Mouse (Mus musculus): ENCODE measurements around the gene Slc25a48. TPM values are rescaled to one million over a fixed set of nuclear protein-coding genes. Genes with fewer than 3 reads are reported as not detected.

The Slc25a48 gene
- polyA plus RNA-seq, 1 experiment from 2014 or later: not detected

- Histone ChIP-seq H3K9me3 (no peaks in the 10 kb centered on the region), H3K36me3 (no peaks in the 10 kb centered on the region), H3K4me3 (no peak overlapping the region), H3K9ac (no peak overlapping the region), H3K27me3 (0 out of 2 replicates have a peak, but pooled peaks cover 3% of the 10 kb centered on the region), H3K4me2 (no peak overlapping the region), H3K27ac (no peak overlapping the region), H3K4me1 (replicated peaks) (peaks cover 10% of the 10 kb centered on the region)
- no peak for ATAC-seq (ENCODE audit: low FRiP score)
- WGBS: 82% methylated on average over 4 of the region's 4 CpGs
These were observed 24.6 kb downstream of the Slc25a48 start for GRCm38 (mm10) chr13:56462791-56463190.

- Histone ChIP-seq H3K36me3 (no peaks in the 10 kb centered on the region), H3K4me3 (no peak overlapping the region), H3K27ac (no peak overlapping the region), H3K4me2 (no peak overlapping the region), H3K4me1 (replicated peaks) (peaks cover 6% of the 10 kb centered on the region), H3K9me3 (no peaks in the 10 kb centered on the region), H3K27me3 (0 out of 2 replicates have a peak, but pooled peaks cover 3% of the 10 kb centered on the region), H3K9ac (no peak overlapping the region)
- WGBS: 83% methylated on average over 7 of the region's 7 CpGs
- no peak for ATAC-seq (ENCODE audit: low FRiP score)
These were observed 25.1 kb downstream of the Slc25a48 start for GRCm38 (mm10) chr13:56463261-56463660.

- H3K4me1 ChIP-seq (replicated peaks): peaks cover 6% of the 10 kb centered on the region
- H3K9ac ChIP-seq: no peak overlapping the region
- 0 out of 2 replicates have a peak, but pooled peaks cover 3% of the 10 kb centered on the region for H3K27me3 ChIP-seq
- ATAC-seq (ENCODE audit: low FRiP score): no peak
- H3K36me3 ChIP-seq: no peaks in the 10 kb centered on the region
- H3K4me2 ChIP-seq: no peak overlapping the region
- 63% methylated on average over 6 of the region's 6 CpGs for WGBS
- H3K27ac ChIP-seq: no peak overlapping the region
- no peaks in the 10 kb centered on the region for H3K9me3 ChIP-seq
- H3K4me3 ChIP-seq: no peak overlapping the region
These were observed 25.6 kb downstream of the Slc25a48 start for GRCm38 (mm10) chr13:56463750-56464149.

- peaks cover 10% of the 10 kb centered on the region for H3K4me1 ChIP-seq (replicated peaks)
- no peaks in the 10 kb centered on the region for H3K36me3 ChIP-seq
- no peak overlapping the region for H3K4me3 ChIP-seq
- H3K9ac ChIP-seq: no peak overlapping the region
- no peaks in the 10 kb centered on the region for H3K9me3 ChIP-seq
- WGBS: 97% methylated on average over 7 of the region's 7 CpGs
- no peak overlapping the region for H3K27ac ChIP-seq
- 0 out of 2 replicates have a peak, but pooled peaks cover 3% of the 10 kb centered on the region for H3K27me3 ChIP-seq
- ATAC-seq (ENCODE audit: low FRiP score): no peak
- no peak overlapping the region for H3K4me2 ChIP-seq
These were observed 29.6 kb downstream of the Slc25a48 start for GRCm38 (mm10) chr13:56467786-56468185.

GRCm38 (mm10) chr13:56468536-56468935 is 30.4 kb downstream of the Slc25a48 start:
- 97% methylated on average over 4 of the region's 4 CpGs for WGBS
- no peak for ATAC-seq (ENCODE audit: low FRiP score)
- Histone ChIP-seq H3K9me3 (no peaks in the 10 kb centered on the region), H3K4me3 (no peak overlapping the region), H3K27me3 (0 out of 2 replicates have a peak, but pooled peaks cover 3% of the 10 kb centered on the region), H3K4me2 (no peak overlapping the region), H3K4me1 (replicated peaks) (peaks cover 10% of the 10 kb centered on the region), H3K9ac (no peak overlapping the region), H3K36me3 (no peaks in the 10 kb centered on the region), H3K27ac (no peak overlapping the region)

GRCm38 (mm10) chr13:56471211-56471610 is 33.1 kb downstream of the Slc25a48 start:
- Histone ChIP-seq H3K27ac (0 out of 2 replicates have a peak overlapping the region, but pooled peaks have one; percentile 12), H3K9ac (no peak overlapping the region), H3K4me1 (replicated peaks) (peaks cover 8% of the 10 kb centered on the region; the same call in 1 of the 2 replicates), H3K9me3 (no peaks in the 10 kb centered on the region), H3K4me2 (no peak overlapping the region), H3K4me3 (no peak overlapping the region), H3K27me3 (0 out of 2 replicates have a peak, but pooled peaks cover 3% of the 10 kb centered on the region), H3K36me3 (no peaks in the 10 kb centered on the region)
- 93% methylated on average over 6 of the region's 6 CpGs for WGBS
- ATAC-seq (ENCODE audit: low FRiP score): no peak

GRCm38 (mm10) chr13:56471951-56472350 is 33.8 kb downstream of the Slc25a48 start:
- no peaks in the 10 kb centered on the region for H3K36me3 ChIP-seq
- H3K4me3 ChIP-seq: no peak overlapping the region
- H3K27me3 ChIP-seq: 0 out of 2 replicates have a peak, but pooled peaks cover 3% of the 10 kb centered on the region
- no peak overlapping the region for H3K4me2 ChIP-seq
- no peak for ATAC-seq (ENCODE audit: low FRiP score)
- H3K4me1 ChIP-seq (replicated peaks): peaks cover 8% of the 10 kb centered on the region; the same call in 1 of the 2 replicates
- no peak overlapping the region for H3K9ac ChIP-seq
- H3K27ac ChIP-seq: no peak overlapping the region
- H3K9me3 ChIP-seq: no peaks in the 10 kb centered on the region
- WGBS: 73% methylated on average over 9 of the region's 9 CpGs

GRCm38 (mm10) chr13:56472661-56473060 is 34.5 kb downstream of the Slc25a48 start:
- Histone ChIP-seq H3K4me1 (replicated peaks) (peaks cover 11% of the 10 kb centered on the region; the same call in 1 of the 2 replicates), H3K36me3 (no peaks in the 10 kb centered on the region), H3K27me3 (0 out of 2 replicates have a peak, but pooled peaks cover 3% of the 10 kb centered on the region), H3K4me3 (no peak overlapping the region), H3K27ac (no peak overlapping the region), H3K9me3 (no peaks in the 10 kb centered on the region), H3K9ac (no peak overlapping the region), H3K4me2 (no peak overlapping the region)
- ATAC-seq (ENCODE audit: low FRiP score): no peak
- 95% methylated on average over 9 of the region's 9 CpGs for WGBS

GRCm38 (mm10) chr13:56475363-56475762 is 37.2 kb downstream of the Slc25a48 start:
- H3K4me3 ChIP-seq: no peak overlapping the region
- H3K9me3 ChIP-seq: no peaks in the 10 kb centered on the region
- H3K4me1 ChIP-seq (replicated peaks): peaks cover 11% of the 10 kb centered on the region; the same call in 1 of the 2 replicates
- H3K4me2 ChIP-seq: no peak overlapping the region
- H3K27me3 ChIP-seq: 0 out of 2 replicates have a peak, but pooled peaks cover 3% of the 10 kb centered on the region
- no peaks in the 10 kb centered on the region for H3K36me3 ChIP-seq
- H3K9ac ChIP-seq: no peak overlapping the region
- WGBS: 29% methylated on average over 4 of the region's 4 CpGs
- no peak overlapping the region for H3K27ac ChIP-seq
- peak; percentile 69 for ATAC-seq (ENCODE audit: low FRiP score)

GRCm38 (mm10) chr13:56476790-56477189 is 38.6 kb downstream of the Slc25a48 start:
- H3K4me2 ChIP-seq: no peak overlapping the region
- H3K27ac ChIP-seq: no peak overlapping the region
- ATAC-seq (ENCODE audit: low FRiP score): no peak
- no peak overlapping the region for H3K9ac ChIP-seq
- 0 out of 2 replicates have a peak, but pooled peaks cover 3% of the 10 kb centered on the region for H3K27me3 ChIP-seq
- 77% methylated on average over 5 of the region's 5 CpGs for whole genome bisulfite sequencing
- 0 out of 2 replicates have a peak, but pooled peaks cover 7% of the 10 kb centered on the region for H3K4me1 ChIP-seq (replicated peaks)
- no peaks in the 10 kb centered on the region for H3K36me3 ChIP-seq
- no peaks in the 10 kb centered on the region for H3K9me3 ChIP-seq
- no peak overlapping the region for H3K4me3 ChIP-seq

- Histone ChIP-seq H3K4me2 (no peak overlapping the region), H3K27ac (no peak overlapping the region), H3K27me3 (0 out of 2 replicates have a peak, but pooled peaks cover 3% of the 10 kb centered on the region), H3K9me3 (no peaks in the 10 kb centered on the region), H3K9ac (no peak overlapping the region), H3K36me3 (no peaks in the 10 kb centered on the region), H3K4me3 (no peak overlapping the region), H3K4me1 (replicated peaks) (0 out of 2 replicates have a peak, but pooled peaks cover 7% of the 10 kb centered on the region)
- ATAC-seq (ENCODE audit: low FRiP score): no peak
- WGBS: 56% methylated on average over 6 of the region's 6 CpGs
These were observed 39.1 kb downstream of the Slc25a48 start for GRCm38 (mm10) chr13:56477271-56477670.

GRCm38 (mm10) chr13:56478027-56478426 is 39.9 kb downstream of the Slc25a48 start:
- Histone ChIP-seq H3K9me3 (no peaks in the 10 kb centered on the region), H3K4me2 (no peak overlapping the region), H3K9ac (no peak overlapping the region), H3K27me3 (0 out of 2 replicates have a peak, but pooled peaks cover 3% of the 10 kb centered on the region), H3K36me3 (no peaks in the 10 kb centered on the region), H3K4me3 (no peak overlapping the region), H3K4me1 (replicated peaks) (0 out of 2 replicates have a peak, but pooled peaks cover 7% of the 10 kb centered on the region), H3K27ac (no peak overlapping the region)
- no peak for ATAC-seq (ENCODE audit: low FRiP score)
- WGBS: 78% methylated on average over 6 of the region's 6 CpGs

GRCm38 (mm10) chr13:56482146-56482545 is 44.0 kb downstream of the Slc25a48 start, which contains the start of gene Il9:
TSS of gene Il9 (minus strand) at chr13:56482246.
- Histone ChIP-seq H3K9me3 (no peaks in the 10 kb centered on the region), H3K4me3 (no peak within 1 kb of the TSS), H3K4me2 (no peak within 1 kb of the TSS), H3K4me1 (replicated peaks) (0 out of 2 replicates have a peak, but pooled peaks cover 2% of the 10 kb centered on the region), H3K27me3 (no peaks in the 10 kb centered on the region), H3K9ac (no peak within 1 kb of the TSS), H3K27ac (no peak within 1 kb of the TSS), H3K36me3 (no peaks in the 10 kb centered on the region)
- no peak for ATAC-seq (ENCODE audit: low FRiP score)
- WGBS: 88% methylated on average over 3 of the region's 3 CpGs
